ENCODE assay signal across 13 mouse cellular contexts in the genomic region with DNA sequence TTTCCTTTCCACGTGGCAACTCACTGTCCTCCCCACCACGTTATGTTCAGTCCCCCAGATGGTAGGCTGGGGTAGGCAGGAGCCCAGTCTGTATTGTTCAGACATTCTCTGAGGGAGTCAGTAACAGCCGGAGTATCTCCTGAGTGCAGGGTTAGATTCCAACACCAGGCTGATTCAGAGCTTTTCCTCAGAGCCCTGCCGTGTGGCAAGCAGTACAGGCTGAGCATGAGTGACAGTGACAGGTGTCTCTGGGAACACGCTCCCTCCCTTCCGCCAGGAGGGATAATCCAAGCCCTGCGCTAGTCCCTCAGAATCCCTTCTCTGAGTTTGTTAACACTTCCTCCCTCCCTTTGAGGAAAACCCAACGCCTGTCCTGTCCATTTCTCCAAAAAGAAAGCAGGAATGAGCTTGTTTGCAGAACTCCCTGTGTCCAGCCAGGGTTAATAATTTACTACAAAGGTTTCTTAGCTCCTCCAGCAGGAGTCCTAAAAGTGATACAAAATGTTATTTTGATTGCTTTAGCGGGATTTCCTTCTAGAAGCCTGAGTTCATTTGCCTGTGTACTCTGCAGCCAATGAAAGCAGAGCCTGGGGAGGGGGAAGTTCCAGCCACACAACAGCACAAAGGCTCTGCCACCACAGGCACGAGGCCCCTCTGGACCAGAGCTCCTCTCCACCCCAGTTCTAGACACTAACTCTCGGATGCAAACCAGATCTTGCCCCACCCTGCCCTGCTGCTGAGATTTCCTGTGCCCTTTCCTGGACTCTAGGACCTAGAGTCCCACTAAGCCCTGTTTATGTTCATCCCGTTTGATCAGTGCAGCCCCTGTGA.
DNase-seq lines count a peak whose midpoint lies in the region; ATAC-seq and TF ChIP-seq lines count a peak whose summit lies in the region.
"Had no signal": no experiment of that assay in that cellular context is flagged by ENCODE, and none has a peak within 500 bp of the region (broad histone marks: within the 10 kb centered on the region; RNA-seq: fewer than 3 reads in every experiment).

No protein-coding gene starts in this region.

- H3K4me1 ChIP-seq in forebrain, postnatal 0 days (ENCODE audit: insufficient read depth) = no peaks in the 10 kb centered on the region
- H3K4me1 ChIP-seq in forebrain, embryonic 13.5 days = 0 out of 2 replicates have a peak, but pooled peaks cover 3% of the 10 kb centered on the region
- H3K4me1 ChIP-seq in midbrain, embryonic 10.5 days = peaks cover 10% of the 10 kb centered on the region
- H3K4me1 ChIP-seq in midbrain, postnatal 0 days (ENCODE audit: insufficient read depth, low read length) = 0 out of 2 replicates have a peak, but pooled peaks cover 2% of the 10 kb centered on the region

- H3K36me3 ChIP-seq in forebrain, postnatal 0 days (ENCODE audit: insufficient read depth) = no peaks in the 10 kb centered on the region
- H3K36me3 ChIP-seq in forebrain, embryonic 13.5 days (ENCODE audit: poor library complexity, severe bottlenecking) = no peaks in the 10 kb centered on the region
- peaks cover 33% of the 10 kb centered on the region for H3K36me3 ChIP-seq in midbrain, embryonic 10.5 days
- H3K36me3 ChIP-seq in midbrain, postnatal 0 days (ENCODE audit: insufficient read depth, low read length) = no peaks in the 10 kb centered on the region
- H3K36me3 ChIP-seq in splenic B cell, adult 2 months (ENCODE audit: control insufficient read depth, insufficient read depth, low read length, poor library complexity, severe bottlenecking) = peaks cover 23% of the 10 kb centered on the region
- H3K36me3 ChIP-seq: forebrain, embryonic 10.5 days; neural tube, embryonic 13.5 days had no signal

- WGBS in forebrain, postnatal 0 days = 13% methylated on average over 12 of the region's 12 CpGs
- 15% methylated on average over 12 of the region's 12 CpGs for WGBS in forebrain, embryonic 13.5 days
- WGBS in midbrain, embryonic 10.5 days = 42% methylated on average over 12 of the region's 12 CpGs
- WGBS in midbrain, postnatal 0 days = 17% methylated on average over 12 of the region's 12 CpGs

- H3K4me2 ChIP-seq in forebrain, postnatal 0 days (ENCODE audit: low read depth) = no peak overlapping the region
- H3K4me2 ChIP-seq in forebrain, embryonic 13.5 days = no peak overlapping the region
- H3K4me2 ChIP-seq in midbrain, postnatal 0 days (ENCODE audit: low read depth, low read length, poor library complexity, severe bottlenecking) = no peak overlapping the region
- H3K4me2 ChIP-seq: neural tube, embryonic 13.5 days had no signal

- DNase-seq in forebrain, postnatal 0 days = peak; percentile 30
- no peak for DNase-seq in midbrain, embryonic 10.5 days (ENCODE audit: low spot score)
- no peak for DNase-seq in midbrain, postnatal 0 days (ENCODE audit: low spot score)
- peak; percentile 14 for DNase-seq in kidney, postnatal 14 days
- DNase-seq in splenic B cell, adult 2 months (ENCODE audit: low read depth, low spot score) = peak; percentile 32
- no peak for DNase-seq in adrenal gland, postnatal 25 days
- DNase-seq in adipocyte (ENCODE audit: low spot score) = no peak
- DNase-seq: cerebellum, adult 8-10 months; lung, adult 2 months had no signal

- H3K9me3 ChIP-seq in forebrain, postnatal 0 days (ENCODE audit: low read length) = no peaks in the 10 kb centered on the region
- H3K9me3 ChIP-seq in forebrain, embryonic 13.5 days (replicated peaks) = no peaks in the 10 kb centered on the region
- no peaks in the 10 kb centered on the region for H3K9me3 ChIP-seq in midbrain, embryonic 10.5 days (replicated peaks)
- H3K9me3 ChIP-seq in midbrain, postnatal 0 days (ENCODE audit: low read length) = no peaks in the 10 kb centered on the region
- H3K9me3 ChIP-seq: neural tube, embryonic 13.5 days had no signal

- no peak overlapping the region for H3K9ac ChIP-seq in forebrain, postnatal 0 days
- no peak overlapping the region for H3K9ac ChIP-seq in forebrain, embryonic 13.5 days
- H3K9ac ChIP-seq in midbrain, postnatal 0 days (replicated peaks; ENCODE audit: low read length, poor library complexity, severe bottlenecking) = no peak overlapping the region
- H3K9ac ChIP-seq: neural tube, embryonic 13.5 days had no signal

- no peak overlapping the region for H3K27ac ChIP-seq in forebrain, postnatal 0 days (ENCODE audit: low read depth, low read length)
- H3K27ac ChIP-seq in forebrain, embryonic 13.5 days = no peak overlapping the region
- H3K27ac ChIP-seq in midbrain, embryonic 10.5 days (replicated peaks) = 0 out of 2 replicates have a peak overlapping the region, but pooled peaks have one; percentile 17
- no peak overlapping the region for H3K27ac ChIP-seq in midbrain, postnatal 0 days (ENCODE audit: low read depth, low read length)
- H3K27ac ChIP-seq: forebrain, embryonic 10.5 days; hindbrain, postnatal 0 days; neural tube, embryonic 13.5 days had no signal

- ATAC-seq in forebrain, postnatal 0 days = peak; percentile 69
- ATAC-seq in forebrain, embryonic 13.5 days = no peak; the same call in 1 of the 2 replicates
- ATAC-seq in midbrain, postnatal 0 days (ENCODE audit: low FRiP score) = no peak
- ATAC-seq: hindbrain, postnatal 0 days had no signal

- TF ChIP-seq CTCF in forebrain, postnatal 0 days (IDR thresholded peaks at IDR 0.05; ENCODE audit: low read depth) = no peak
- TF ChIP-seq CTCF in midbrain, postnatal 0 days (IDR thresholded peaks at IDR 0.05) = no peak

- no peaks in the 10 kb centered on the region for H3K27me3 ChIP-seq in forebrain, postnatal 0 days (ENCODE audit: insufficient read depth, low read length)
- 0 out of 2 replicates have a peak, but pooled peaks cover 2% of the 10 kb centered on the region for H3K27me3 ChIP-seq in forebrain, embryonic 13.5 days
- H3K27me3 ChIP-seq in midbrain, embryonic 10.5 days (ENCODE audit: low read depth, poor library complexity, severe bottlenecking) = peaks cover 4% of the 10 kb centered on the region; the same call in 1 of the 2 replicates
- H3K27me3 ChIP-seq in midbrain, postnatal 0 days (ENCODE audit: insufficient read depth, low read length) = no peaks in the 10 kb centered on the region
- no peaks in the 10 kb centered on the region for H3K27me3 ChIP-seq in splenic B cell, adult 2 months (ENCODE audit: control insufficient read depth, insufficient read depth, low read length, poor library complexity, severe bottlenecking)

- H3K4me3 ChIP-seq in forebrain, postnatal 0 days (ENCODE audit: low read depth, low read length) = no peak overlapping the region
- no peak overlapping the region for H3K4me3 ChIP-seq in forebrain, embryonic 13.5 days
- H3K4me3 ChIP-seq in midbrain, embryonic 10.5 days = no peak overlapping the region
- H3K4me3 ChIP-seq in midbrain, postnatal 0 days (ENCODE audit: low read depth, low read length) = no peak overlapping the region
- H3K4me3 ChIP-seq: forebrain, embryonic 10.5 days; neural tube, embryonic 13.5 days had no signal

Comparison
In these comparisons a context has a peak if more than half of its experiments do, and no peak if none do; other contexts are left out.
1. DNase-seq: peak in forebrain, postnatal 0 days (single experiment), kidney, postnatal 14 days (single experiment) and splenic B cell, adult 2 months (single experiment); none in midbrain, embryonic 10.5 days (single experiment), midbrain, postnatal 0 days (single experiment), adrenal gland, postnatal 25 days (single experiment) and adipocyte (single experiment).